In genomic region chr17:35532360-35532759, GRCm38 (mm10) we compare ENCODE assay signal across 24 mouse cellular contexts. TPM values are rescaled to one million over a fixed set of nuclear protein-coding genes. Genes with fewer than 3 reads are reported as not detected.
"Had no signal": no experiment of that assay in that cellular context is flagged by ENCODE, and none has a peak within 500 bp of the region (broad histone marks: within the 10 kb centered on the region; RNA-seq: fewer than 3 reads in every experiment).

No protein-coding gene starts in this region.

- H3K27ac ChIP-seq: kidney, postnatal 0 days; limb, embryonic 10.5 days; limb, embryonic 13.5 days; liver, embryonic 12.5 days; liver, embryonic 15.5 days; lung, embryonic 15.5 days; midbrain, embryonic 12.5 days; midbrain, embryonic 15.5 days; neural tube, embryonic 12.5 days; neural tube, embryonic 15.5 days had no signal

- H3K4me1 ChIP-seq: limb, embryonic 13.5 days; liver, embryonic 12.5 days; liver, embryonic 15.5 days; lung, embryonic 15.5 days; midbrain, embryonic 12.5 days; neural tube, embryonic 12.5 days; neural tube, embryonic 15.5 days had no signal

- H3K9me3 ChIP-seq: limb, embryonic 10.5 days; limb, embryonic 13.5 days; liver, embryonic 12.5 days; liver, embryonic 15.5 days; lung, embryonic 15.5 days; megakaryocyte, embryonic 14.5 days; midbrain, embryonic 12.5 days; midbrain, embryonic 15.5 days; neural tube, embryonic 12.5 days; neural tube, embryonic 15.5 days had no signal

- H3K27me3 ChIP-seq: limb, embryonic 13.5 days; lung, embryonic 15.5 days; midbrain, embryonic 15.5 days; neural tube, embryonic 15.5 days had no signal

- ATAC-seq: liver, embryonic 12.5 days; midbrain, embryonic 15.5 days had no signal

- H3K36me3 ChIP-seq: midbrain, embryonic 15.5 days; neural tube, embryonic 15.5 days had no signal

- H3K4me3 ChIP-seq: limb, embryonic 10.5 days; limb, embryonic 13.5 days; liver, embryonic 12.5 days; liver, embryonic 15.5 days; lung, embryonic 15.5 days; megakaryocyte, embryonic 14.5 days; midbrain, embryonic 12.5 days; midbrain, embryonic 15.5 days; neural tube, embryonic 12.5 days; neural tube, embryonic 15.5 days had no signal

- H3K4me2 ChIP-seq: limb, embryonic 13.5 days; liver, embryonic 12.5 days; liver, embryonic 15.5 days; lung, embryonic 15.5 days; midbrain, embryonic 12.5 days; midbrain, embryonic 15.5 days; neural tube, embryonic 12.5 days; neural tube, embryonic 15.5 days had no signal

- DNase-seq: kidney, postnatal 36 days; liver; lung, adult 18-20 months; lung, postnatal 10 days; lung, postnatal 36 days; right cerebral cortex, adult 18-20 months; right cerebral cortex, postnatal 14 days; right cerebral cortex, postnatal 4 days; thymus, postnatal 36 days had no signal

- H3K9ac ChIP-seq: limb, embryonic 13.5 days; liver, embryonic 12.5 days; liver, embryonic 15.5 days; lung, embryonic 15.5 days; midbrain, embryonic 12.5 days; midbrain, embryonic 15.5 days; neural tube, embryonic 12.5 days; neural tube, embryonic 15.5 days had no signal

RNA-seq across cellular contexts. Expression of gene Psors1c2, which starts 0.6 kb away (rescaled TPM):
- total RNA-seq: layer of hippocampus, postnatal 10 days had no signal

RNA-seq across cellular contexts. Expression of gene Cdsn, which starts 19.6 kb away (rescaled TPM):
- polyA plus RNA-seq: kidney, embryonic 14.5 days; limb, embryonic 10.5 days; liver, embryonic 12.5 days; lung, embryonic 15.5 days; neural tube, embryonic 12.5 days had no signal

RNA-seq across cellular contexts. Expression of gene Pou5f1, which starts 26.5 kb away (rescaled TPM):
- total RNA-seq: left cerebral cortex, postnatal 25 days had no signal
- polyA plus RNA-seq: kidney, embryonic 14.5 days; kidney, postnatal 0 days; limb, embryonic 10.5 days; liver, embryonic 12.5 days; liver, embryonic 15.5 days; midbrain, embryonic 12.5 days; neural tube, embryonic 12.5 days; neural tube, embryonic 15.5 days; urinary bladder, adult 2 months had no signal
